Mouse (Mus musculus) adrenal gland, adult 18-20 months (tissue): Measurements from ENCODE around the gene 2010109A12Rik. TPM values are rescaled to one million over a fixed set of nuclear protein-coding genes. Genes with fewer than 3 reads are reported as not detected.

ENCODE experiments used
- DNase-seq, 2 experiments: peaks; one replicate each; pipeline ENCODE4 v3.0.0; 2021 to 2022; ENCODE audit warnings: low spot score in 2 of 2
- total RNA-seq, 2 experiments: library from RNA; stranded (reverse); gene quantifications; 1 replicate in 1 of 2; 2 replicates in 1 of 2; pipeline ENCODE4 v1.2.3; 2021

The 2010109A12Rik gene
- total RNA-seq, 2 experiments from 2014 or later = 0.67 to 0.99 TPM

- DNase-seq = no peak
Observed at GRCm38 (mm10) chr5:93227157-93227556, 20.8 kb downstream of the 2010109A12Rik start.

GRCm38 (mm10) chr5:93229527-93229926 lies 23.2 kb downstream of the 2010109A12Rik start:
- DNase-seq = no peak

- no peak for DNase-seq
Observed at GRCm38 (mm10) chr5:93231721-93232120, 25.4 kb downstream of the 2010109A12Rik start.

- DNase-seq = no peak
Observed at GRCm38 (mm10) chr5:93232838-93233237, 26.5 kb downstream of the 2010109A12Rik start.

- DNase-seq = no peak
Observed at GRCm38 (mm10) chr5:93234130-93234529, 27.8 kb downstream of the 2010109A12Rik start.

GRCm38 (mm10) chr5:93234605-93235004 lies 28.3 kb downstream of the 2010109A12Rik start:
- no peak for DNase-seq

- DNase-seq = no peak
Observed at GRCm38 (mm10) chr5:93235888-93236287, 29.6 kb downstream of the 2010109A12Rik start.

GRCm38 (mm10) chr5:93236541-93236940 lies 30.2 kb downstream of the 2010109A12Rik start:
- no peak for DNase-seq

GRCm38 (mm10) chr5:93239590-93240544 lies 33.5 kb downstream of the 2010109A12Rik start:
- no peak for DNase-seq

GRCm38 (mm10) chr5:93245280-93245679 lies 39.0 kb downstream of the 2010109A12Rik start:
- no peak for DNase-seq

GRCm38 (mm10) chr5:93249940-93250578 lies 43.7 kb downstream of the 2010109A12Rik start:
- no peak for DNase-seq

GRCm38 (mm10) chr5:93251001-93251760 lies 44.9 kb downstream of the 2010109A12Rik start:
- DNase-seq = peak; percentile 34 to 38

- no peak for DNase-seq
Observed at GRCm38 (mm10) chr5:93255759-93256265, 49.5 kb downstream of the 2010109A12Rik start.

- DNase-seq = no peak
Observed at GRCm38 (mm10) chr5:93256820-93257405, 50.6 kb downstream of the 2010109A12Rik start.

GRCm38 (mm10) chr5:93259349-93259748 lies 53.0 kb downstream of the 2010109A12Rik start:
- DNase-seq = no peak

- DNase-seq = no peak
Observed at GRCm38 (mm10) chr5:93260983-93261382, 54.7 kb downstream of the 2010109A12Rik start.

- no peak for DNase-seq
Observed at GRCm38 (mm10) chr5:93262751-93263150, 56.4 kb downstream of the 2010109A12Rik start.
